Mouse (Mus musculus): ENCODE data around the gene Zmynd15.
"Not testable (repeated sequence)": the region's sequence is repeated elsewhere in the genome, so short reads cannot be mapped to it uniquely, and the experiment has no call there.

The Zmynd15 gene

GRCm38 (mm10) chr11:70458688-70459600 lies at the start of gene Zmynd15:
TSS of gene Zmynd15 (plus strand) at chr11:70459433.
- DNase-seq (ENCODE audit: low read depth in 2 of 2, low spot score in 2 of 2) = no peak

- DNase-seq (ENCODE audit: low read depth in 2 of 2, low spot score in 2 of 2) = peak; percentile 71 to 80
These were observed 49.5 kb upstream of the Zmynd15 start, which contains the start of gene Pelp1 for GRCm38 (mm10) chr11:70409594-70410296. TSS of gene Pelp1 (minus strand) at chr11:70410031.

- no peak for DNase-seq (ENCODE audit: low read depth in 2 of 2, low spot score in 2 of 2)
These were observed 49.0 kb upstream of the Zmynd15 start for GRCm38 (mm10) chr11:70410297-70410643.

- DNase-seq (ENCODE audit: low read depth in 2 of 2, low spot score in 2 of 2) = no peak
These were observed 46.6 kb upstream of the Zmynd15 start for GRCm38 (mm10) chr11:70412591-70412990.

- DNase-seq (ENCODE audit: low read depth in 2 of 2, low spot score in 2 of 2) = peak; percentile 83 to 87
These were observed 45.3 kb upstream of the Zmynd15 start for GRCm38 (mm10) chr11:70413961-70414360.

- DNase-seq (ENCODE audit: low read depth in 2 of 2, low spot score in 2 of 2) = no peak
These were observed 41.0 kb upstream of the Zmynd15 start for GRCm38 (mm10) chr11:70418199-70418598.

GRCm38 (mm10) chr11:70419486-70419885 lies 39.7 kb upstream of the Zmynd15 start:
- no peak for DNase-seq (ENCODE audit: low read depth in 2 of 2, low spot score in 2 of 2)

GRCm38 (mm10) chr11:70426598-70426997 lies 32.6 kb upstream of the Zmynd15 start:
- not testable (repeated sequence) for DNase-seq (ENCODE audit: low read depth in 2 of 2, low spot score in 2 of 2)

GRCm38 (mm10) chr11:70431574-70431973 lies 27.7 kb upstream of the Zmynd15 start:
- no peak for DNase-seq (ENCODE audit: low read depth in 2 of 2, low spot score in 2 of 2)

GRCm38 (mm10) chr11:70432048-70432894 lies 27.0 kb upstream of the Zmynd15 start, which contains the start of gene Arrb2:
TSS of gene Arrb2 (plus strand) at chr11:70432635.
- peak; percentile 97 to 98 for DNase-seq (ENCODE audit: low read depth in 2 of 2, low spot score in 2 of 2)

GRCm38 (mm10) chr11:70432895-70433568 lies 26.2 kb upstream of the Zmynd15 start:
- no peak for DNase-seq (ENCODE audit: low read depth in 2 of 2, low spot score in 2 of 2)

GRCm38 (mm10) chr11:70433569-70433943 lies 25.7 kb upstream of the Zmynd15 start:
- no peak for DNase-seq (ENCODE audit: low read depth in 2 of 2, low spot score in 2 of 2)

- DNase-seq (ENCODE audit: low read depth in 2 of 2, low spot score in 2 of 2) = no peak
These were observed 25.3 kb upstream of the Zmynd15 start for GRCm38 (mm10) chr11:70433951-70434350.

- DNase-seq (ENCODE audit: low read depth in 2 of 2, low spot score in 2 of 2) = peak; percentile 32 to 58
These were observed 23.8 kb upstream of the Zmynd15 start for GRCm38 (mm10) chr11:70435476-70435875.

- no peak for DNase-seq (ENCODE audit: low read depth in 2 of 2, low spot score in 2 of 2)
These were observed 21.8 kb upstream of the Zmynd15 start for GRCm38 (mm10) chr11:70437426-70437825.

- DNase-seq (ENCODE audit: low read depth in 2 of 2, low spot score in 2 of 2) = no peak
These were observed 20.4 kb upstream of the Zmynd15 start for GRCm38 (mm10) chr11:70438728-70439374.

- no peak for DNase-seq (ENCODE audit: low read depth in 2 of 2, low spot score in 2 of 2)
These were observed 18.6 kb upstream of the Zmynd15 start for GRCm38 (mm10) chr11:70440637-70441036.

- no peak for DNase-seq (ENCODE audit: low read depth in 2 of 2, low spot score in 2 of 2)
These were observed 17.4 kb upstream of the Zmynd15 start for GRCm38 (mm10) chr11:70441882-70442281.

- no peak for DNase-seq (ENCODE audit: low read depth in 2 of 2, low spot score in 2 of 2)
These were observed 15.3 kb upstream of the Zmynd15 start for GRCm38 (mm10) chr11:70443964-70444363.

- DNase-seq (ENCODE audit: low read depth in 2 of 2, low spot score in 2 of 2) = no peak
These were observed 14.6 kb upstream of the Zmynd15 start for GRCm38 (mm10) chr11:70444667-70445066.
